ENCODE assay signal across 8 mouse cellular contexts in genomic region chr10:22644853-22645491, GRCm38 (mm10). TPM values are rescaled to one million over a fixed set of nuclear protein-coding genes. Genes with fewer than 3 reads are reported as not detected.
A peak's percentile ranks its signal among the peaks of the same experiment; 100 is the strongest.
DNase-seq lines count a peak whose midpoint lies in the region; ATAC-seq and TF ChIP-seq lines count a peak whose summit lies in the region.

Gene Slc2a12 (plus strand): TSS chr10:22645011.

- no peaks in the 10 kb centered on the region for H3K4me1 ChIP-seq in hindbrain, embryonic 14.5 days (replicated peaks; ENCODE audit: control insufficient read depth, insufficient read depth, low read length)
- no peaks in the 10 kb centered on the region for H3K4me1 ChIP-seq in lung, embryonic 16.5 days (replicated peaks; ENCODE audit: control insufficient read depth, insufficient read depth, low read length)

- H3K4me2 ChIP-seq in hindbrain, embryonic 14.5 days (replicated peaks): peak within 1 kb of the TSS; percentile 89
- peak within 1 kb of the TSS; percentile 73 for H3K4me2 ChIP-seq in lung, embryonic 16.5 days (ENCODE audit: low read depth, low read length)

- H3K27ac ChIP-seq in gastrocnemius, adult 2 months: peak within 1 kb of the TSS; percentile 98
- H3K27ac ChIP-seq in hindbrain, embryonic 14.5 days: peak within 1 kb of the TSS; percentile 57
- H3K27ac ChIP-seq in lung, embryonic 16.5 days (ENCODE audit: low read length): peak within 1 kb of the TSS; percentile 77

- peak; percentile 82 for DNase-seq in adrenal gland, adult 2 months
- peak; percentile 92 for DNase-seq in gastrocnemius, adult 2 months
- DNase-seq in hindbrain, embryonic 14.5 days (ENCODE audit: low spot score): peak; percentile 59
- DNase-seq in layer of hippocampus, postnatal 14 days (ENCODE audit: low spot score in 2 of 2): peak; percentile 57 to 68
- DNase-seq in ovary, postnatal 14 days (ENCODE audit: low spot score): peak; percentile 46
- DNase-seq in thymus, postnatal 4 days: peak; percentile 65

- H3K36me3 ChIP-seq in hindbrain, embryonic 14.5 days (replicated peaks; ENCODE audit: control insufficient read depth, insufficient read depth): no peaks in the 10 kb centered on the region
- H3K36me3 ChIP-seq in lung, embryonic 16.5 days (ENCODE audit: control insufficient read depth, insufficient read depth, low read length): no peaks in the 10 kb centered on the region

- WGBS in hindbrain, embryonic 14.5 days: 1% methylated on average over 40 of the region's 40 CpGs
- 2% methylated on average over 40 of the region's 40 CpGs for WGBS in lung, embryonic 16.5 days

- intact Hi-C loops in gastrocnemius, adult 2 months (cut with DNase I): loop anchor here (5.0 kb wide), 1 partner anchor 72 kb away; no protein-coding TSS in a partner anchor

- no peaks in the 10 kb centered on the region for H3K9me3 ChIP-seq in hindbrain, embryonic 14.5 days (ENCODE audit: control insufficient read depth, low read length)
- 0 out of 2 replicates have a peak, but pooled peaks cover 3% of the 10 kb centered on the region for H3K9me3 ChIP-seq in lung, embryonic 16.5 days (ENCODE audit: control insufficient read depth, low read length)

- peak within 1 kb of the TSS; percentile 82 for H3K4me3 ChIP-seq in gastrocnemius, adult 2 months
- peak within 1 kb of the TSS; percentile 48 for H3K4me3 ChIP-seq in hindbrain, embryonic 14.5 days (replicated peaks; ENCODE audit: low read length)
- H3K4me3 ChIP-seq in lung, embryonic 16.5 days (ENCODE audit: low read length): peak within 1 kb of the TSS; percentile 63

- peak within 1 kb of the TSS; percentile 47 for H3K9ac ChIP-seq in hindbrain, embryonic 14.5 days
- H3K9ac ChIP-seq in lung, embryonic 16.5 days (ENCODE audit: low read length): peak within 1 kb of the TSS; percentile 68

- TF ChIP-seq CTCF in gastrocnemius, adult 2 months (IDR thresholded peaks at IDR 0.05): peak; percentile 48

- H3K27me3 ChIP-seq in hindbrain, embryonic 14.5 days (ENCODE audit: control insufficient read depth, insufficient read depth, low read length): no peaks in the 10 kb centered on the region; the same call in 1 of the 2 replicates
- H3K27me3 ChIP-seq in lung, embryonic 16.5 days (ENCODE audit: control insufficient read depth, insufficient read depth, low read depth, low read length): no peaks in the 10 kb centered on the region

- ATAC-seq in common myeloid progenitor, adult 5-6 weeks (replicated peaks; ENCODE audit: low read depth, poor library complexity, severe bottlenecking): peak; percentile 96
- ATAC-seq in hindbrain, embryonic 14.5 days (ENCODE audit: low FRiP score): peak; percentile 83
- ATAC-seq in lung, embryonic 16.5 days (ENCODE audit: low read depth): peak; percentile 87

RNA-seq across cellular contexts. Expression of gene Slc2a12, which starts in this region (rescaled TPM):
- total RNA-seq in adrenal gland, adult 2 months (2021): 1 to 10 TPM in 1 of 2 experiments, under 1 TPM in 1; 0.49 to 2.3 TPM
- polyA plus RNA-seq in adrenal gland, adult 2 months (2012; rRNA removed): 0.15 and 0.18 TPM in 2 replicates
- not detected in 2 replicates for total RNA-seq in common myeloid progenitor, adult 5-6 weeks (2017)
- total RNA-seq in gastrocnemius, adult 2 months (2021): 10 to 100 TPM; 13.3 to 13.8 TPM
- polyA plus RNA-seq in hindbrain, embryonic 14.5 days (2014; fragmentation: Nextera tagmentation; extraction: Ambion mirVana): 7.0 and 8.0 TPM in 2 replicates
- 10 to 100 TPM in 1 of 2 experiments, 1 to 10 TPM in 1; 4.0 to 13.4 TPM for total RNA-seq in layer of hippocampus, postnatal 14 days (2021)
- 1.5 and 2.0 TPM in 2 replicates for polyA plus RNA-seq in lung, embryonic 16.5 days (2015; fragmentation: Nextera tagmentation; extraction: Ambion mirVana)

Comparison
In these comparisons a context has a peak if more than half of its experiments do, and no peak if none do; other contexts are left out.
1. Peak in every context shown above with its lines: DNase-seq, ATAC-seq, H3K4me3 ChIP-seq and H3K27ac ChIP-seq.
2. Peak in ATAC-seq in common myeloid progenitor, adult 5-6 weeks; RNA of the gene not detected or under 1 TPM.